Mouse (Mus musculus): Measurements from ENCODE around the gene Fchsd2. TPM values are rescaled to one million over a fixed set of nuclear protein-coding genes. Genes with fewer than 3 reads are reported as not detected.
A peak's percentile ranks its signal among the peaks of the same experiment; 100 is the strongest.

Fchsd2 gene
- total and polyA plus RNA-seq, 3 experiments: 8.2 to 25.1 (median 15.3) TPM

DNA sequence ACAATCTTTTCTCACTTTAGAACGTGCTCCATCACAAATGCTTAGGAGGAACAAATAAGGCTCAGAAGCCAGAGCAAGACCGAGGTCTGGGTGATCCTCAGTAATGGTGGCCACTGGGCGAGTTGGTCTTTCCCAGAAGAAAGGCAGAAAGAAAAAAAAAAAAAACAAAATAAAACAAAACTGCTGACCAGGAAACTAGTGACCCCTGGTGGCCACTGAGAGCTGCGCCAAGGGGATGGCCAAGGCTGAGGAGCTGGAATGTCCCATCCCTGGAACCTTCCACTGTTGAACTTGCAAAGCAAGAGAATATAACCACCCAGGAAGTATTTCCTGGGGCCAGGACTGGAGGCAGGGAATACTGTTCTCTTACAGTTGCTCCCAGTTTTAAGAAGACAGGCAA is 195.8 kb downstream of the Fchsd2 start:
- peak; percentile 54 for DNase-seq

DNA sequence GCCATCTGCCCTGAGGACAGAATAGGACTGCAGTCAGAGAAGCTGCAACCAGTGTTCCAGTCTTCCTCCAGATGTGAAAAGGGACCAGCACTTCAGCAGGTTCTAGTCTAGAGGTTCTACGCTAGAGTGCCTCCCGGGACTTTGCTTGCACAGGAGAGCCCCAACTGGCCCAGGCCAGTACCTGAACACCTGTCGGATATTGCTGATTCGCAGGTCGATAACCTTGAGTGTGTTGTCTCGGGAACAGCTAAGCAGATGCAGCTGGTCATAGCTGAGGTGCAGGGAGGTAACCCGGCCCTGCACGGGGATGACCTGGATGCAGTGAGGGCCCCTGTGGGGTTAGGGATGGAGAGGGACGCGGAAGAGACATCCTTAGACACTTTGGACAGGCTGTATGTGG is 197.7 kb downstream of the Fchsd2 start:
- peak; percentile 0 for DNase-seq

DNA sequence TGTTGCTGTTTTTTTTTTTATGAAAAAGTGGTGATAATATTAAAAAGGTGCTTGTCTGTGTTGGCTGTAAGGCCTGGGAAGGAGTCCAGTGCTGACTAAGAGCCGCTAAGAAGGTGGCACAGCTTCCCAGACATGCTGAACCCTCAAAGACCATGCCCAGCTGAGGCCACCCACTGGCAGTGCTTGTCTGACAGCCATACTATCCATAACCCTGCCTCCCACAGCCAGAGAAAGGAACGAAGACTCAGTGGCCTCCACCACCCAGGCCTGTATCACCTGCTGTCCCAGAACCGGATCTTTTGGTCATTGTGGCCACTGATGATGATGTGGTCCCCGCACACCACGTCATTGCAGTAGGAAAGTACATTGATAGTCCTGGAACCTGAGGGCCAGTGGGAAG is 198.5 kb downstream of the Fchsd2 start:
- no peak for DNase-seq

DNA sequence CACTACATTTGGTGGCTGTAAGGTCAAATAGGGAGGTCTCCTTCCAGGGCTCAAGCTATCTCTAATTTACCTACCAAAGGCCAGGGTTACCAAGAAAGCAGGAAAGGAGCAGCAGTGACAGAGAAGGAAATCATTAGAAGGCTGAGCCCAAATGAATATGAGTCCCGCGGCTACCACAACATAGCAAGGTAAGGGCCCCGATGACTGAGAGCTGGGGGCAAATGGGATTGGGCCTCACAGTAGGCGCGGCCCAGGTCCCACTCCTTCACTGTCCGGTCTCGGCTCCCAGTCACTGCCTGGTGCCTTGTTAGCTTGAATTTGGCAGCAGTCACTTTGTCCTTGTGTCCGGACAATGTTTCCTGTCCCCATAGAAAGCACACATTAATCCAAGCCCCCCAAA is 199.0 kb downstream of the Fchsd2 start:
- DNase-seq: no peak

DNA sequence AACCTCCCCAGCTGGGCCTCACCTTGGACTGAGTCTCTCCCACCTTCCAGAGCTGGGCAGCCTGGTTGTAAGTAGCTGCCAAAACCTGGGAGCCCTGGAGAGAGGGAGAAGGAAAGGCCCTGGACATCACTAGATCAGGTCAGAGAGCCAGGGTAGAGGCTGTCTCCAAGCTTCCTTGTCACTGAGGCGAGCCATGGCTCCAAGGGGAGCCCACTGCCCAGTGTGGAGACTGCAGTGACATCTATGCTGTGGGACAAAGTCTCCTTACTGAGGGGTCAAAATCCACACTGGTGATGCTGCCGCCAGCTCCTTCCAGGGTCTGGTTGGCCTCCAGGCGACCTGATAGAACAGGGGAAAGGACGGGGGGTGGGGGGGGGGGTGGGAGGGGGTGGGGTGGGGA is 199.4 kb downstream of the Fchsd2 start:
- no peak for DNase-seq

DNA sequence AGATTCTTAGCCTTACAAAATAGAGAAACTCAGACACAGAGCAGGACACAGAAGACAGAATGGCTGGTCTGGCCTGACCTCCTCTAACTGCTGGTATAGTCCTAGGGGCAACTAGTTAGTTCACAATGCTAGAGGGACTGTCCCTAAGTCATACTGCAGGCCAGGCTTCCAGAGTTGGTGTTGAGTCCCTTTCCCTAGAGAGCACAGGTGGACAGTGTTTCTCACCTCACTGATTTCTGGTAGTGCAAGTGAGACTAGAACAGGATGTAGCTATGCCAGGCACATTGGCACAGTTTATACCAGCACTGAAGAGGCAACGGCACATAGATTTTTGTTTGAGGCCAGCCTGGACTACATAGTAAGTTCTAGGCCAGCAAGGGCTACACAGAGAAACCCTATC is 200.0 kb downstream of the Fchsd2 start:
- DNase-seq: no peak

DNA sequence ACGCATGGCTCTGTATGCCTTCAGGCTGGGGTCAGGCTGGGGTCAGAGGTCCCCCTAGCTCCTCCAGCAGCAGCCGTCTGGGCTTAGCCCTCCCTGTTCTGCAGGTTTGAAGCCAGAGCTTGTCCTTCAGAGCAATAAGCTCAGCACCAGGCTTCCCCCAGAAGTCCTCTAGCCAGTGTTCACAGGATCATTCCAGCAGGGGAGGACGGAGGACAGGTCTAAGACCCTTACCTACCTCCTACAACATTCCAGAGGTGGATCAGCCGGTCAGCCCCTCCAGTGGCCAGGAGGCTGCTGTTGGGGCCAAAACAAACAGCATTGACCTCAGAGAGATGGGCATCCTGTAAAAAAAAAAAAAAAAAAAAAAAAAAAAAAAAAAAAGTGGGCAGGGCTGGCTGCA is 200.5 kb downstream of the Fchsd2 start:
- no peak for DNase-seq

DNA sequence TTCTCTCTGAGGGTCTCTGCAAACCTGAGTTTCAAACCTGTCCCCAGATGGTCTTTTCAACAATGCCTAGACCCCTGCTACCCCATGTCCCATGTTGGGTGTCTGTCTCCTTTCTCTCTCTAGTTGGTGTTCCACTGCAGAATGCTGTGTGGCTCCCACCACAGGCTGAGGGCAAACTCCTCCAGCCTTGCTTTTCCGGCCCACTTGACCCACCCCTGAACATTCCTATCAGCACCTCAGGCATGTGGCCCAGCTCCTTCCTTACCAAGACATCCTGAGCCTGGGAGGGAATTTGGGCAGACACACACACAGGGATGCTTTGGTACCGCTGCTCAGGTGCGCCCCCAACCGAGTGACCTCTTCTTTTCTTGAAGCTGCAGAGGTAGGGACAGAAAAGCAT is 200.9 kb downstream of the Fchsd2 start:
- no peak for DNase-seq

DNA sequence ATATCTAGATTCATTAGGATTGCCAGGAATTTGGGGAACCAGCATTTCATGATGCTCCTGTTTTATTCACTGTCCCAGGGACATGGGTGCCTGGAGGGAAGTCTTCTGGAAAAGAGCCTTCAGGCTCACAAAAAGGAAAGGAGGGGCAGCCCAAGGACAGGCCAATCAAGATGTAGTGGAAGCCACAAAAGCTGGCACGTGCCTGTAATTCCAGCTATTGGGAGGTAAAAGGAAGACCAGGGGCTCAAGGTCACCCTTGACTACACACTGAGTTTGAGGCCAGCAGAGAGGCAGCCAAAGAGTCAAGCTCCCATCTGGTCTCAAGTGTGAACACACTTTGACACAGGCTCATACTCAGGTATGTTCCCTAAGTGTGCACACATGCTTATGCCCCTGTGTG is 202.8 kb downstream of the Fchsd2 start:
- DNase-seq: no peak

DNA sequence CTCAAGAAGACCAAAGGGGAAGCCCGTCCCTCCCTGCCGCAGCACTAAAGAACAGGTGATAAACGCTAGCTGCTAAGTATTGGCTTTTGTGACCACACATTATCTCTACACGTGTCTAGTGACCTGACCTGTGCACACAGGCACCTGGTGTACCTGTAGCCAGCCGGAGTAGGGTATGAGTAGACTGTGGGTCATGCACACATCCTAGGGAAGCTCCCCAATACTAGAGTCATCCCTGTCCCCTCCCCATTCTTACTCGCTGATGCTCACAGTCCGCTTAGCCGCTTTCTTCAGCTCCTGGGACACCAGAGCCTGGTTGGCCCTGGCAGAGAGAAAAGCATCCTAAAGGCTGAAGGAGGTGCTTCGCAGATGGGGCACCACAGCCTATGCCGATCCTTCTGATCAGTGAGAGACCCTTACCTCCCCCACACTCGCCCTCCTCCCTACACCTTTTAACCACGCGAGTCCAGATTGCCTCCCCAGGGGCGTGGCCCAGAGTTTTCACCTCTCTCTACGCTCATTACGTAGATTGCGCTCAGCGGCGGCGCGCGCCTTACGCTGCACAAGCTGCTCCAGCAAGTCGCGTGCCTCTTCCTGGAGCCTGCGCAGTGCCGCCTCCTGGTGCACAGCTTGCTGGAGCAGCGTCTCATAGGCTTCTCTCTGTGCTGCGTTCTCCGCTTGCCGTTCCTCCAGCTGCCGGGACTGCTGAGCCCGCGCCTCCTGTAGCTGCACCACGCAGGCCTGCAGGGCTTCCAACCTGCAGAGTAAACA is 203.8 kb downstream of the Fchsd2 start:
- peak; percentile 79 for DNase-seq

DNA sequence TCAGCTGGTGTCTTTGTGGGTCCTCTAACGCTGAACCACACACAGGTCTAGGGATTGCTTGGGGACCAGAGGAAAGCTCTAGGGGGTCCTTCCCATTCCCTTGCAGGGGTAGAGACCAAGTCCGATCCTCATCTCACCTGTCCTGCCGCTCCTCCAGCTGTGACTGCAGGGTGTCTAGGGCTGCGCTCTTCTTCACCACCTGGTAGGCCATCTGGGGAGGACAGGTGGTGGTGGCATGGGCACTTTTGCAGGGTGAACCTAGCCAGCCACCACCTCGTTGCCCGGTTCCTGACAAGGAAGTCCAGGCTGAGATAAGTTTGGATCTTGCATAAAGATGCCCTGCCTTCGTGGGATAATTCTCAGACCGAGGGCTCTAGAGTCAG is 204.4 kb downstream of the Fchsd2 start:
- no peak for DNase-seq

DNA sequence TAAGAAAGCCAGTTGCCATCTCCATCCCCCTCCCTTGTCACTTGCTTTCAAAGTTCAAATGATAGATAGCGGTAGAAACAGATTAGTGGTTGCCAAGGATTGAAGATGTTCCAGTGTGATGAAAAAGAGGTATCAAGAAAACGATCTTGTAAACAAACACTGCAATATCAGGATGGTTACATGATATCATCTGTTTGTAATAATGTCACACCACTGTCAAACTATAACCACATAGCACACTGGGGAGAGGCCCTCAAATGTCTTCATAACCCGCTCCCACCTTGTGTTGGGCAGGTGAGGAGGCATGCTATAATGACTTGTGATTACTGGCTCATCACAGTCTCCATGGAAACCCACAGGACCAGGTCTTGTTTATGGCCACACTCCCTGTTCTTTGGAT is 205.7 kb downstream of the Fchsd2 start:
- no peak for DNase-seq

DNA sequence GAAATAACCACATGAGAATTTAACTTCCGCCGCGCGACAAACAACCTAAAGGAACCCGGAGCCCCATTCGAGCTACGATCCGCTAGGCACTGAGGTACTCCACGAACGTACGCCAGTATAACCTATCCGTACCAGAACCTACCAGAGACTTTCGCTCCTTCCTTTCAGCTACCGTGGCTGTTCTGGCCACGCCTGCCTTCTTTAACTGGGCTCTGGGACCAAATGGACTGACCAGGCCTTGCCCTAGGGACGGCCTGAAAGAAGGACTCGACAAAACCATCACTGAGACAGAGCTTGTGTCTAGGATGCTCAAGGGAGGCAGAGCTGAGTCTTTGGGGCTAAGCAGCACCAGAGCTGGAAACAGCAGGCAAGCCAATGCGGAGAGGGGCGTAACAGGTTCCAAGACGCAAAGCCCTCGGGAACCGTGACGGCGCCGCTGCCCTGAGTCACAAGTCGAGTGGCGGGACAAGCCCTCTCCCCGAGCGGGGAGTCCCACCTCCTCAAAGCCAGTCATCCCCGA is 208.8 kb downstream of the Fchsd2 start:
- no peak for DNase-seq

DNA sequence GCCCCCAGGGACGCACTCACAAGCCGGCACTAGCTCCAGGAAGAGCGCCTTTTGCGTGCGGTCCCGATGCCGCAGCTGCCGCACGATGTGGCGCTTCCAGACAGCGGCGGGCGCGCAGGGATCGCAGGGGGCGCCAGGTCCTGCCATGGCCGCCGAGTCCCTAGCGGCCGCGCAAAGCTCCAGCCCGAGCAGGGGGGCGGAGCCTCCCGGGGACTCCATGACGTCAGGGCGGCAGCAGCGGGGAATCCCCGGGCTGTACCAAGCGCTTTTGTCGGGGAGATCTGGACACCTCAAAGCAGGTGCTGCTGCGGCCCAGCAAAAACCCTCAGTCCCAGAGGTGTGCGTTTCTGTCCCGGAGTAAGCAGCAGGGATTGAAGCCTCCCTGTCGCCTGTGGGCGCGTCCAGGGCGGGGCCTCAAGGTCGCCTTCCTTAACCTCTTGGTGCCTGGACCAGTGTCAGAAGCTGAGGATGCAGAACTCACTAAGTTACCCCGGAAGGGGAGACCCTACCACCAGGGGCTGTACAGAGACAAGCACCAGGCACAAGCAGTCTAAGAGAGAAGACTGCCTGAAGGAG is 209.3 kb downstream of the Fchsd2 start, which contains the start of gene Atg16l2:
TSS of gene Atg16l2 (minus strand) at position 371 of the 576 bp plus-strand sequence.
- DNase-seq: peak; percentile 96

DNA sequence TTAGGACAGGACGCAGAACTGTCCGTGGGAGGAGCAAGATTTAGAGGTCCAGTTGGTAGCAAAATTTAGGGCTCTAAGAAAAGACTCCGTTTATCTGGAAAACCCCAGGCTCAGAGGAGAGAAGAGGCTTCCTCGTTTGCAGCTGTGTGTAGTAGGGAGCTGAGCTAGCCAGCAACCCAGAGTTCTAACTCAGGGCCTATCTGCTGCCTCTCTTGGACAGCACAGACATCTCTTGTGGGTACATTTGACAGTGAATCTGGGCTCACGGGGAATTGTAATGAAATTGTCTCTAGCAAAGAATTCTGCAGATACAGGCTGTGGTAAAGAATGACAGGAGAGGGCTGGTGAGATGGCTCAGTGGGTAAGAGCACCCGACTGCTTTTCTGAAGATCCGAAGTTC is 210.0 kb downstream of the Fchsd2 start:
- DNase-seq: no peak

DNA sequence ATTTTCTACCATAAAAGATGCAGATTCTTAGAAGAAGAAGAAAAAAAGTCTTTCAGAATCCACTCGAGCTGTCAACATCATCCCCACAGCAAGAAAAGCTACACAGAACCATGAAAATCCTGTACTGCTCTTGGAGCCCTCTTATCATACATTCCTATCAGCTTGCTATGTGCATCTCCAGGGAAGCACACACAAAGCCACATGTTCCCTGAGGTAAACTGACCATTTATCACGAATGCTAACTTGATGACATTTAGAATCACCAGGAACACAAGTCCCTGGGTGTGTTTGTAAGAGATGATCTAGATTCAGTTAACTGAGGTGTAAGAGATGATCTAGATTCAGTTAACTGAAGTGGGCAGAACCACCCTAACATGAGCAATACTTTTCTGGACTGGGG is 214.2 kb downstream of the Fchsd2 start:
- no peak for DNase-seq

DNA sequence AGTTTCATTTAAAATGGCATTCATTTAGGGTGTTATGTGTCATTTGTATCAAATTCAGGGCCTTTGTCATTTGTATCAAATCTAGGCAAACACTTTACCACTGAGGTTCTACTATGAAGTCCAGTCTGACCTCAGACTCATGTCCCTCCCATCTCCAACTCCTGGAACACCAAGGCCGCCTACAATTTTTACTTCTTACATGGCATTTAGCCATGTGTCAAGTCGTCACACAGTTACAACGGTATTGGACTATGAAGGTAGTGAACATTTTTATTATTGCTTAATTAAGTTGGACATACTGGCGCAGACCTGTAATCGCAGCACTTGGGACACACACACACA is 217.3 kb downstream of the Fchsd2 start:
- DNase-seq: no peak

DNA sequence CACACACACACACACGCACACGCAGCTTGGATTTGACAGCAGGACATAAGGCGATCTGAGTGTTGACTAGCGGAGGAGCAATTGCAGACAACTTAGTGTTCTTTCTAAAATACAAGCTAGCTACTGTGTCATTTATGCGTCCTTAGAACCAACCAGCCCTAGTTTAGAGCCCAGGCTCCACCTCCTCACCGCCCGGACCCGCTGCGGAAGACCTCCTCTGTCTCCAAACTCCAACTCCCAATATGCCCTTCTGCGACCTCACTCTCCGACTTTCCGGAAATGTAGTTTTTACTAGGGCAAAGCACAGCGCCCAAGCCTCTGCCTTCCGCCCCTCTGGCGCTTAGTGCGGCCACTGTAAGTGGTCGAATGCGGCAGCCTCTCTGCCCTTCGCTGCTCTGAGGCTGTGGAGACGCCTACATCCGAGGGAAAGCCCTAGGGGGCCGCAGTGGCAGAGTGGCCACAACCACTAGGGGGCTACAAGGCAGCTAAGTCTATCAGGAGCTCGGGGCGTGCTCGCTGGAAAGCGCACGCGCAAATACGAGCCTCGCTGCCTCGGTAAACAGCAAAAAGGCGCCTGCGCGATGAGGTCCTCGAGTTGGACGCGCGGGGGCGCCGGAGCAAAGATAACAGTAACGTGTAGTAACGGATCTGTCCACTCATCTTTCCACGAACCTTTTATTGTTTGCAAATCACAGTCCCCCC is 217.8 kb downstream of the Fchsd2 start:
- peak; percentile 97 for DNase-seq

DNA sequence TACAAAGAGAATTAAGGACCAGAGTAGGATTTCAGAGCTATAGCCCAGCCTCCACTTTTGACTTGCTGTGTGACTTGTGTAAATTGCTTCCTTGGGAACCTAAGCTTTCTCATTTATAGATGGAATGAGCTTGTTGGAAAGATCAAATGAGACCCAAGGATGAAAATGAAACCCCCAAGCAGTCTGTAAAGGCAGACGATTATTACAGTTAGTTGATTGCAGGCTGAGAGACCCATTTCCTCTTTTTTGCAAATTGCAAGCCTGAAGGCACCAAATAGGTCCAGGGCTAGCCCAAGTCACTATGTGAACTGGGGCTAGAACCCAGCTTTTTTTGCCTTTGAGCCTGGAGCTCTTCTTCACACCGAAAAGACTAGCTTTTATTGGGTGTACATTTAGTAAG is 218.4 kb downstream of the Fchsd2 start:
- DNase-seq: no peak

DNA sequence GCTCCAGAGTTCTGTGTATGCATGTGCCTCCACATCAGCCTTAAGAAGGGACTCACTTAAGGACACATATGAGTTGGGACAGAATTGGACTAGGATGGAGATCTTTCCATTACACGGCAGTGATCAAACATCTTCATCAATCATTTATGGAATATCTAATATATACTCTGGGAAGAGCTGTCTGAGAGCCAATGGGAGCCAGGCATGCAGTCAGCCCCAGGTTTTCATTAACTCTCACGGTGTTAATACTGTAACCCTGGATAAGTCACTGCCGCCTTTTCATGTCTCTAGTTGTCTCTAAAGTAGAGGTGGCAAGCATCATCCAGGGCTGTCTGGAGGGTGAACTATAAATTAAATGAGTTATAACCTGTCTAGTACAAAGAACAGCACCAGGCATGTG is 220.4 kb downstream of the Fchsd2 start:
- DNase-seq: no peak

DNA sequence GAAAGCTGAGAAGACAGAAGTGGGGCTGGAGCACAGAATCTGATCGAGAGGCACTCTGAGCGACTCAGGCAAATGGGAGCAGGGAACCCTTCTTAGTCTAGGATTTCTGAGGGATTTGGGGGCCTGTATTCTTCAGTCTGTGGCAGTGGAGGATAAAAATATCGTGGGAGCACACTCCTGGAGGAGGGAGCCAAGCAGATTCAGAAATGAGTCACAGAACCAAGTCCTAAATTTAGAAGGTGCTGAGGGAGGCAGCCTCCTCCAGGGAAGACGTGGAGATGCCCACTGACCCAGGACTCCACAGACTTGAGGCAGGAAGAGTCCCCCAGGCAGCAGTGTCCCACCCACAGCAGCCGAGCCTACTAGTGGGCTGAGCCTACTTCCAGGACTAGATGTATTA is 221.7 kb downstream of the Fchsd2 start:
- no peak for DNase-seq

DNA sequence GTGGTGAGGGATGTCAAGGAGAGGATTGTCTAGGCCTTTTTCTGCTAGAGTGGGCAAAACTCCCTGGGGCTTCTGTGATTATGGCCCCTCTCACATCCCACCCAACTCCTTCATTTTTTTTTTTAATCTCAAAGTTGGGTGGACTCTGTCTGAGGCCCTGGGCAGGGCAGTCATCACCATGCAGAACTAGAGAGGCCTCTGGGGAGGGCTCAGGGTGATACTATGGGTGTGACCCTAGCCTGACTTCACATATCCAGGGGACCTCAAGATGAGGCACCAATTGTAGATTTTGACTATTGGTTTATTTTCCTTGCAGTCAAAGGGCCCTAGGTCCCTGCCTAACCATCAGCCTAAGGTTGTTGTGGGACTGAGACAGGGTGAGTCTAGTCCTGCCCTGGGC is 223.0 kb downstream of the Fchsd2 start:
- no peak for DNase-seq

DNA sequence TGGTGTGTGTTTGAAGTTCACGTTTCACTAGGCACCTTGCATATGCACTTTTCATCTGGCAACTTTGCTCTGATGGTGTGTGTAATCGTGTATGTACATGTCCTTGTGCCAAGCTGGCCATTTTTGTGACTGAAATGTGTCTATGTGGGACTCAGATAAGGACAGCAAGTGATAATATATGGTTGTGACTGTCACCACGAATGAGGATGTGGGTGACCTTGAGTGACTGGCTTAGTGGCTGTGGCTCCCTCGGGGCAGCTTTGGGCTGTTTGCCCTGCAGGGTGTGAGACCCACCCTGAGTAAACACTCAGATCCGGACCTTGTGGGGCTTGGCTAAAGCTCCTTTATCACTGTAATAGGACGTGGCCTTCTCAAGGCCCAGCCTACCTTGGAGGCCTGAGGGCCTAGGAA is 223.9 kb downstream of the Fchsd2 start:
- DNase-seq: no peak

Data from adrenal gland, adult 2 months (tissue).